8 mouse cellular contexts compared by ENCODE assay signal in the genomic region with DNA sequence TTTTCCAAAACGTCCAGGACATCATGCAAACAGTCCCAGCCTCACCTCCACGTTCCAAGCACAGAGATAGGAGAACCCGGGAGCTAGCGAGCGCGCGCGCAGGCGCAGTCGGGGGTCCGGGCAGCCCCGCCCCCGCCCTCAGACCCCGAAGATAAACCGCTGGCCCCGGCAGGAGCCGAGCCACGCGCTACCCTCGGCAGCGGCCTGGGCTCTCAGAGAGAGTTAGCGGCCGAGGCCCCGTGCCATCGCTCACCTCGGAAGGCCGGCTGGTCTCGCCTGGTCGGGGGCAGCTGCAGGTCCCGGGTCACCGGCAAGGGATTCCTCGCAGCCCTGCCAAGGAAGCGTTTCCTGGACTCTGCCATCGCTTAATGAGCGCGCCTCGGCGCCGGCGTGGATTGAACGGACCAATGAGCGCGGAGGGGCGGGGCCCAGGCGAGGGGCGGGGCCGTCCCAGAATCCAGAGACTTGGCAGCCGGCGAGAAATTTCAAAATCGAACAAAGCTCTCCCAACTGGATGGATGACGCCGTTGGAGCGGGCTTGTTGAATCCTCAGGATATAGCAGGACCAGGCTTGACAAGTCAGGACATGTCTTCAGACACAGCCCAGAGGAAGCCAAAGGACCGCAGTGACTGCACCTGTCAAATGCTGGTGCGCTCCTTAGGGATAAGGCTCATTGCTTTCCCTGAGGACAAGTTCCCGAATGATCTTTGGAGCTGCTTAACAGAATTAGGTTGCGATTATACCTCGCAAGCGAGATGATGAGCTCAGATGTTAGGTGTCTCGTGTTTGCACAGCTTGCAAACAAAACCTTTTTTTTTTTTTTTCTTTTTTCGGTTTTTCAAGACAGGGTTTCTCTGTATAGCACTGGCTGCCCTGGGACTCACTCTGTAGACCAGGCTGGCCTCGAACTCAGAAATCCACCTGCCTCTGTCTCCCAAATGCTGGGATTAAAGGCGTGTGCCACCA. TPM values are rescaled to one million over a fixed set of nuclear protein-coding genes. Genes with fewer than 3 reads are reported as not detected.
DNase-seq lines count a peak whose midpoint lies in the region; ATAC-seq and TF ChIP-seq lines count a peak whose summit lies in the region.

Gene Ckap2 (minus strand): TSS at position 389 of the 967 bp plus-strand sequence.

- H3K27ac ChIP-seq in gastrocnemius, adult 2 months = peak within 1 kb of the TSS; percentile 67
- peak within 1 kb of the TSS; percentile 64 for H3K27ac ChIP-seq in hindbrain, postnatal 0 days
- H3K27ac ChIP-seq in left cerebral cortex, adult 2 months = no peak within 1 kb of the TSS

- no peaks in the 10 kb centered on the region for H3K4me1 ChIP-seq in hindbrain, postnatal 0 days (ENCODE audit: insufficient read depth, low read length)

- 2% methylated on average over 62 of the region's 63 CpGs for WGBS in hindbrain, postnatal 0 days

- H3K4me2 ChIP-seq in hindbrain, postnatal 0 days (ENCODE audit: low read depth, low read length) = peak within 1 kb of the TSS; percentile 77

- H3K36me3 ChIP-seq in hindbrain, postnatal 0 days (ENCODE audit: insufficient read depth, low read length) = no peaks in the 10 kb centered on the region

- H3K9ac ChIP-seq in hindbrain, postnatal 0 days (replicated peaks; ENCODE audit: low read length) = peak within 1 kb of the TSS; percentile 60

- H3K27me3 ChIP-seq in hindbrain, postnatal 0 days (ENCODE audit: insufficient read depth, low read length) = no peaks in the 10 kb centered on the region

- no peak for TF ChIP-seq CTCF in gastrocnemius, adult 2 months (IDR thresholded peaks at IDR 0.05)
- no peak for TF ChIP-seq CTCF in hindbrain, postnatal 0 days (IDR thresholded peaks at IDR 0.05; ENCODE audit: low read depth)
- TF ChIP-seq CTCF in left cerebral cortex, adult 2 months (IDR thresholded peaks at IDR 0.05) = no peak

- peak; percentile 88 for ATAC-seq in common myeloid progenitor, adult 5-6 weeks (replicated peaks; ENCODE audit: low read depth, poor library complexity, severe bottlenecking)
- peak; percentile 98 for ATAC-seq in hindbrain, postnatal 0 days
- ATAC-seq in megakaryocyte, adult 5-6 weeks (ENCODE audit: poor library complexity, severe bottlenecking) = peak; percentile 97

- peak within 1 kb of the TSS; percentile 79 for H3K4me3 ChIP-seq in gastrocnemius, adult 2 months
- H3K4me3 ChIP-seq in hindbrain, postnatal 0 days (ENCODE audit: low read length) = peak within 1 kb of the TSS; percentile 83
- H3K4me3 ChIP-seq in left cerebral cortex, adult 2 months = peak within 1 kb of the TSS; percentile 76

- no peaks in the 10 kb centered on the region for H3K9me3 ChIP-seq in hindbrain, postnatal 0 days (ENCODE audit: low read length)

- intact Hi-C loops in gastrocnemius, adult 2 months (cut with DNase I) = no loop called here
- intact Hi-C loops in left cerebral cortex, adult 2 months (cut with DNase I) = loop anchor here (2.0 kb wide), 1 partner anchor 13 kb away; no protein-coding TSS in a partner anchor

- peak; percentile 98 for DNase-seq in ZHBTc4 (ENCODE audit: low read depth, low spot score)
- DNase-seq in gastrocnemius, adult 2 months = peak; percentile 93
- DNase-seq in hindbrain, postnatal 0 days (ENCODE audit: low spot score) = peak; percentile 95
- peak; percentile 77 to 82 for DNase-seq in left cerebral cortex, adult 2 months (ENCODE audit: extremely low spot score in 1 of 2, low spot score in 2 of 2)
- peak; percentile 80 to 81 for DNase-seq in right cerebral cortex, adult 2 months (ENCODE audit: low spot score in 2 of 2)
- DNase-seq in urinary bladder, postnatal 14 days (ENCODE audit: low spot score) = peak; percentile 92

RNA-seq across cellular contexts. Expression of gene Ckap2, which starts in this region (rescaled TPM):
- total RNA-seq in common myeloid progenitor, adult 5-6 weeks (2017) = 52.3 and 54.7 TPM in 2 replicates
- not detected for total RNA-seq in gastrocnemius, adult 2 months (2021)
- total RNA-seq in hindbrain, postnatal 0 days (2014; rRNA removed) = 7.9 and 11.4 TPM in 2 replicates
- 12.5 and 16.3 TPM in 2 replicates for polyA plus RNA-seq in hindbrain, postnatal 0 days (2015; fragmentation: Nextera tagmentation; extraction: Ambion mirVana)
- under 1 TPM; 0.34 to 0.70 TPM for total RNA-seq in left cerebral cortex, adult 2 months (2021)
- 66.7 and 76.1 TPM in 2 replicates for total RNA-seq in megakaryocyte, adult 5-6 weeks (2015)
- total RNA-seq in megakaryocyte, adult 5-6 weeks (2017) = 46.4 and 54.6 TPM in 2 replicates

Comparison
In these comparisons a context has a peak if more than half of its experiments do, and no peak if none do; other contexts are left out.
1. Peak in DNase-seq, H3K4me3 ChIP-seq and H3K27ac ChIP-seq in gastrocnemius, adult 2 months; RNA of the gene not detected or under 1 TPM.
2. Peak in DNase-seq and H3K4me3 ChIP-seq in left cerebral cortex, adult 2 months; RNA of the gene not detected or under 1 TPM.